Mouse (Mus musculus) heart, embryonic 12.5 days (tissue): Measurements from ENCODE around the gene Slc46a3. TPM values are rescaled to one million over a fixed set of nuclear protein-coding genes. Genes with fewer than 3 reads are reported as not detected.

Experiments
- ATAC-seq: fragments of 200-750 bp; cut with Nextera tagmentation; 2 replicates; pipeline ENCODE4 v1.8.0; 2017; ENCODE audit warnings: moderate TSS enrichment, moderate library complexity; ENCODE audit not compliant: insufficient number of reproducible peaks, low FRiP score
- H3K27ac ChIP-seq: fragments of 300-500 bp; sonication (generic); 2 replicates; pipeline ENCODE4 v1.5.1; 2016; ENCODE audit warnings: mild to moderate bottlenecking, moderate library complexity; ENCODE audit not compliant: poor library complexity, severe bottlenecking
- H3K27me3 ChIP-seq: fragments of 300-500 bp; sonication (generic); replicated peaks from 2 replicates; pipeline ENCODE4 v1.6.1; 2016; ENCODE audit warnings: mild to moderate bottlenecking, moderate library complexity
- H3K36me3 ChIP-seq: fragments of 300-500 bp; sonication (generic); 2 replicates; pipeline ENCODE4 v1.6.1; 2016; ENCODE audit warnings: mild to moderate bottlenecking, moderate library complexity
- H3K4me1 ChIP-seq: fragments of 300-500 bp; sonication (generic); replicated peaks from 2 replicates; pipeline ENCODE4 v1.6.1; 2016; ENCODE audit warnings: mild to moderate bottlenecking
- H3K4me2 ChIP-seq: fragments of 300-500 bp; sonication (generic); 2 replicates; pipeline ENCODE4 v1.6.1; 2016; ENCODE audit warnings: mild to moderate bottlenecking, moderate library complexity
- H3K4me3 ChIP-seq: fragments of 300-500 bp; sonication (generic); 2 replicates; pipeline ENCODE4 v1.5.1; 2016; ENCODE audit warnings: mild to moderate bottlenecking
- H3K9ac ChIP-seq: fragments of 300-500 bp; sonication (generic); 2 replicates; pipeline ENCODE4 v1.6.1; 2016; ENCODE audit warnings: mild to moderate bottlenecking, moderate library complexity
- H3K9me3 ChIP-seq: fragments of 300-500 bp; sonication (generic); replicated peaks from 2 replicates; pipeline ENCODE4 v1.6.1; 2016; ENCODE audit warnings: mild to moderate bottlenecking, moderate library complexity
- WGBS: fragments of 180-500 bp; shearing (Covaris S2); methylation state at CpG from one replicate; pipeline ENCODE4 v1.1.7; 2016; 5-methylcytosine and 5-hydroxymethylcytosine counted together
- polyA plus RNA-seq: library from polyadenylated mRNA; unstranded; fragments of >200 nt; fragmentation: Nextera tagmentation; extraction: Ambion mirVana; gene quantifications from 2 replicates; pipeline ENCODE4 v1.2.1, GENCODE M21; 2016

Gene Slc46a3
- polyA plus RNA-seq, 1 experiment from 2014 or later, result 2.8 TPM

DNA sequence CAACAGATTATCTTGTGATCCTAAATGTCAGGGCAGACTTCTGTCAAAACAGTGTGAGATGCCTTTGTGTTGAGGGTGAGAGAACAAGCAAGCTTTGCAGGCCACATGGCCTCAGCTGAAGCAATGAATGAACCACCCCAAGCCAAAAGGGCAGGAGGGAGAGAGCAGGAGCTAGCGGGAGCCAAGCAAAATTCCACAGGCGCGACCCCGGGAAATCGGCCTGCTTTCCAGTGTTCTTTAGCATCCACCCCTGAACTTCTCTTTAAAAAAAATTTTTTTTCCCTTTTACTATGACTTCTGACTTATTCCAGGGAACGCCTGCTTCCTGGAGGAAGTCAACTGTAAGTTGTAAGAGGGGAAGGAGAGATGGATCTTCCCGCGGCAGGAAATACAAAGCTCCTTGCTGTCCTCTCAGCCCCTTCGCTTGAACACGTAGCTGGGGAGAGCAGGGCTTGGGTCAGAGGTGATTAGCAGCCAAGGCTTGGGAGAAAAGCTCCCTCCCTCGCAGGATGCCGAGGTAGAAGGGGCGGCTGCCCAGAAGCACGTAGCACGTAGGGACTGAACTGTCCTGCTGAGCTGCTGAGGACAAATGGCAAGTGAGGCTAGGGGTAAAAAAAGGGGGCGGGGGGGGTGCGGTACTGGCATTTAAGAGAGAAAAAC, 59.6 kb downstream of the Slc46a3 start:
- no peak for ATAC-seq
- H3K36me3 ChIP-seq, result no peaks in the 10 kb centered on the region
- H3K9me3 ChIP-seq, result no peaks in the 10 kb centered on the region
- no peaks in the 10 kb centered on the region for H3K27me3 ChIP-seq
- no peak overlapping the region for H3K27ac ChIP-seq
- peaks cover 13% of the 10 kb centered on the region for H3K4me1 ChIP-seq
- 10% methylated on average over 17 of the region's 17 CpGs for WGBS
- H3K4me3 ChIP-seq, result no peak overlapping the region
- H3K4me2 ChIP-seq, result peak overlapping the region; percentile 40
- no peak overlapping the region for H3K9ac ChIP-seq

DNA sequence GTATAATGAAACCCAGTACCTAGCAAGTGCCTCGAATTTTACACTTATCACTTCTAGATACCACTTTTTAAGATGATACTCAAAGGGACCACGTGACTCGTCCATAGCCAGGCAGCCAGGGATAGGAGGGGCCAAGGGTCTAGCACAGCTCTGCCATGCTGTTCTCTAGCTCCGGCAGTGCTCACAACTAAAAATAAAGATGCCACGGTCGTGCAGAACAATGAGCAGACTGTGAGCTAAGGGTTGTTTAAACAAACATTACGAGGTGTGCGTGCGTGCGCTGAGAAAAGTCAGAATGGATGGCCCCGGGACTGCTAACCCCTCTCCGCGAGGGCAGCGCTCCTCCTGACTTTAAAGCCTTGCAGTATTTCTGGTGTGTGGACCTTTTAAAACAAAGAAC, 61.8 kb downstream of the Slc46a3 start:
- Histone ChIP-seq H3K4me2 (peak overlapping the region; percentile 31), H3K9ac (0 out of 2 replicates have a peak overlapping the region, but pooled peaks have one; percentile 18), H3K27me3 (no peaks in the 10 kb centered on the region), H3K4me1 (peaks cover 13% of the 10 kb centered on the region), H3K36me3 (no peaks in the 10 kb centered on the region), H3K9me3 (no peaks in the 10 kb centered on the region), H3K27ac (no peak overlapping the region), H3K4me3 (no peak overlapping the region)
- WGBS, result 33% methylated on average over 14 of the region's 14 CpGs
- no peak for ATAC-seq

DNA sequence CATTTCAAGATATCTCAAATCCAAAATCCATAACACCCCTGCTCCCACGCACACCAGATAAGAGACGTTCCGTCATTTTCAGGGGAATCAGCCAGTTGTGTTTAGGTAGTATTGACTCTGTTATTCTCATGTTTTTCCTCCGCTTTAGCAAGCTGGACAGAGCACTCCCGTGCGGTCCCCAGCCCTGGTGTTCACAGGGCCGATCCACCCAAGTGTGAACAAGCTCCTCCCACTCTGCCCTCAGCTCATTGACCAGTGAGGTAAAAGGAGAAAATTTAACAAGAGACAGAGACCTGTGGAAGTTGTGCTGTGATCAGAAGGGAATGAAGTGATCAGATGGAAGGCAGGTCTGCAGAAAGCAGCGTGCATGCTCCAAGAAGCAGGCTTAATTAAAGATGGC, 65.8 kb downstream of the Slc46a3 start:
- Histone ChIP-seq H3K36me3 (no peaks in the 10 kb centered on the region), H3K9me3 (no peaks in the 10 kb centered on the region), H3K4me2 (no peak overlapping the region), H3K27ac (no peak overlapping the region), H3K4me1 (peaks cover 22% of the 10 kb centered on the region), H3K27me3 (no peaks in the 10 kb centered on the region), H3K4me3 (no peak overlapping the region), H3K9ac (no peak overlapping the region)
- ATAC-seq, result no peak
- WGBS, result 83% methylated on average over 8 of the region's 8 CpGs

Other genes with a start within 250 kb of the Slc46a3 start
- 27.8 and 30.4 TPM in 2 replicates for gene Flt1, start 168.8 kb downstream of the Slc46a3 start, polyA plus RNA-seq
- 348 and 392 TPM in 2 replicates for gene Pomp, start 34.4 kb downstream of the Slc46a3 start, polyA plus RNA-seq
- gene Mtus2, start 62.5 kb upstream of the Slc46a3 start, polyA plus RNA-seq, result 103 and 104 TPM in 2 replicates